Mouse (Mus musculus): ENCODE data around the gene Arrdc1.

- TF ChIP-seq CTCF (IDR thresholded peaks at IDR 0.05; ENCODE audit: extremely low read depth, insufficient read depth, insufficient read length, insufficient replicate concordance) = no peak
- TF ChIP-seq POLR2A (IDR thresholded peaks at IDR 0.05; ENCODE audit: low read depth, low read length) = no peak
Observed at GRCm38 (mm10) chr2:24896761-24897160, 38.3 kb downstream of the Arrdc1 start.
